Mouse (Mus musculus): ENCODE data around the gene Anapc2. TPM values are rescaled to one million over a fixed set of nuclear protein-coding genes. Genes with fewer than 3 reads are reported as not detected.

Gene Anapc2
- polyA plus RNA-seq, 1 experiment from 2014 or later = 71.3 TPM

GRCm38 (mm10) chr2:25234551-25235220, 37.6 kb upstream of the Anapc2 start:
- H3K9ac ChIP-seq (ENCODE audit: low read length) = no peak overlapping the region
- WGBS = 61% methylated on average over 5 of the region's 5 CpGs
- H3K4me3 ChIP-seq (ENCODE audit: control insufficient read depth in 1 of 2, insufficient read depth in 1 of 2, low read depth in 1 of 2, low read length in 2 of 2) = no peak overlapping the region
- no peaks in the 10 kb centered on the region for H3K9me3 ChIP-seq (ENCODE audit: control insufficient read depth, low read length)
- ATAC-seq (ENCODE audit: insufficient number of reproducible peaks, insufficient read depth, low FRiP score, low read depth) = no peak
- no peaks in the 10 kb centered on the region for H3K36me3 ChIP-seq (ENCODE audit: control insufficient read depth, insufficient read depth, low read length)
- peaks cover 27% of the 10 kb centered on the region for H3K27me3 ChIP-seq (ENCODE audit: control insufficient read depth, insufficient read depth, low read length)
- H3K4me2 ChIP-seq (ENCODE audit: low read length) = no peak overlapping the region
- H3K4me1 ChIP-seq (ENCODE audit: control insufficient read depth in 2 of 2, insufficient read depth in 2 of 2, low read length in 2 of 2) = no peaks in the 10 kb centered on the region
- H3K27ac ChIP-seq (replicated peaks in 1 of 2; ENCODE audit: control insufficient read depth in 1 of 2, insufficient read depth in 1 of 2, low read depth in 2 of 2, low read length in 2 of 2) = no peak overlapping the region

- Histone ChIP-seq H3K9ac (ENCODE audit: low read length) (no peak within 1 kb of the TSS), H3K4me1 (ENCODE audit: control insufficient read depth in 2 of 2, insufficient read depth in 2 of 2, low read length in 2 of 2) (peaks cover 7% of the 10 kb centered on the region in 2 experiments), H3K4me2 (ENCODE audit: low read length) (no peak within 1 kb of the TSS), H3K27me3 (ENCODE audit: control insufficient read depth, insufficient read depth, low read length) (peaks cover 17% of the 10 kb centered on the region), H3K9me3 (ENCODE audit: control insufficient read depth, low read length) (no peaks in the 10 kb centered on the region), H3K4me3 (ENCODE audit: control insufficient read depth in 1 of 2, insufficient read depth in 1 of 2, low read depth in 1 of 2, low read length in 2 of 2) (no peak within 1 kb of the TSS), H3K36me3 (ENCODE audit: control insufficient read depth, insufficient read depth, low read length) (no peaks in the 10 kb centered on the region), H3K27ac (replicated peaks in 1 of 2; ENCODE audit: control insufficient read depth in 1 of 2, insufficient read depth in 1 of 2, low read depth in 2 of 2, low read length in 2 of 2) (no peak within 1 kb of the TSS)
- ATAC-seq (ENCODE audit: insufficient number of reproducible peaks, insufficient read depth, low FRiP score, low read depth) = no peak
- WGBS = 22% methylated on average over 8 of the region's 8 CpGs
Measured at GRCm38 (mm10) chr2:25236614-25237013, 35.7 kb upstream of the Anapc2 start, which contains the start of gene Rnf224. Rnf224 (minus strand) TSS chr2:25236787.

- no peak for ATAC-seq (ENCODE audit: insufficient number of reproducible peaks, insufficient read depth, low FRiP score, low read depth)
- Histone ChIP-seq H3K4me2 (ENCODE audit: low read length) (no peak overlapping the region), H3K9ac (ENCODE audit: low read length) (no peak overlapping the region), H3K9me3 (ENCODE audit: control insufficient read depth, low read length) (no peaks in the 10 kb centered on the region), H3K27ac (replicated peaks in 1 of 2; ENCODE audit: control insufficient read depth in 1 of 2, insufficient read depth in 1 of 2, low read depth in 2 of 2, low read length in 2 of 2) (no peak overlapping the region), H3K4me1 (ENCODE audit: control insufficient read depth in 2 of 2, insufficient read depth in 2 of 2, low read length in 2 of 2) (peaks cover 8 to 14% of the 10 kb centered on the region in 2 experiments), H3K27me3 (ENCODE audit: control insufficient read depth, insufficient read depth, low read length) (peaks cover 21% of the 10 kb centered on the region), H3K36me3 (ENCODE audit: control insufficient read depth, insufficient read depth, low read length) (no peaks in the 10 kb centered on the region), H3K4me3 (ENCODE audit: control insufficient read depth in 1 of 2, insufficient read depth in 1 of 2, low read depth in 1 of 2, low read length in 2 of 2) (no peak overlapping the region)
- 53% methylated on average over 4 of the region's 4 CpGs for WGBS
Measured at GRCm38 (mm10) chr2:25237522-25237921, 34.8 kb upstream of the Anapc2 start.

- peaks cover 27% of the 10 kb centered on the region for H3K27me3 ChIP-seq (ENCODE audit: control insufficient read depth, insufficient read depth, low read length)
Measured at GRCm38 (mm10) chr2:25238106-25238505, 34.2 kb upstream of the Anapc2 start.

GRCm38 (mm10) chr2:25239766-25240165, 32.5 kb upstream of the Anapc2 start:
- 76% methylated on average over 3 of the region's 3 CpGs for WGBS
- Histone ChIP-seq H3K4me2 (ENCODE audit: low read length) (no peak overlapping the region), H3K9ac (ENCODE audit: low read length) (no peak overlapping the region), H3K4me1 (ENCODE audit: control insufficient read depth in 2 of 2, insufficient read depth in 2 of 2, low read length in 2 of 2) (peaks cover 8 to 18% of the 10 kb centered on the region in 2 experiments), H3K27ac (replicated peaks in 1 of 2; ENCODE audit: control insufficient read depth in 1 of 2, insufficient read depth in 1 of 2, low read depth in 2 of 2, low read length in 2 of 2) (no peak overlapping the region), H3K9me3 (ENCODE audit: control insufficient read depth, low read length) (no peaks in the 10 kb centered on the region), H3K27me3 (ENCODE audit: control insufficient read depth, insufficient read depth, low read length) (peaks cover 28% of the 10 kb centered on the region), H3K4me3 (ENCODE audit: control insufficient read depth in 1 of 2, insufficient read depth in 1 of 2, low read depth in 1 of 2, low read length in 2 of 2) (no peak overlapping the region), H3K36me3 (ENCODE audit: control insufficient read depth, insufficient read depth, low read length) (no peaks in the 10 kb centered on the region)
- ATAC-seq (ENCODE audit: insufficient number of reproducible peaks, insufficient read depth, low FRiP score, low read depth) = no peak

More at GRCm38 (mm10) chr2:25238106-25238505, 34.2 kb upstream of the Anapc2 start:
- no peak overlapping the region for H3K4me3 ChIP-seq (ENCODE audit: control insufficient read depth in 1 of 2, insufficient read depth in 1 of 2, low read depth in 1 of 2, low read length in 2 of 2)
- no peak overlapping the region for H3K9ac ChIP-seq (ENCODE audit: low read length)
- H3K36me3 ChIP-seq (ENCODE audit: control insufficient read depth, insufficient read depth, low read length) = no peaks in the 10 kb centered on the region
- ATAC-seq (ENCODE audit: insufficient number of reproducible peaks, insufficient read depth, low FRiP score, low read depth) = no peak
- H3K4me2 ChIP-seq (ENCODE audit: low read length) = no peak overlapping the region
- no peak overlapping the region for H3K27ac ChIP-seq (replicated peaks in 1 of 2; ENCODE audit: control insufficient read depth in 1 of 2, insufficient read depth in 1 of 2, low read depth in 2 of 2, low read length in 2 of 2)
- no peaks in the 10 kb centered on the region for H3K9me3 ChIP-seq (ENCODE audit: control insufficient read depth, low read length)
- peaks cover 8 to 18% of the 10 kb centered on the region in 2 experiments for H3K4me1 ChIP-seq (ENCODE audit: control insufficient read depth in 2 of 2, insufficient read depth in 2 of 2, low read length in 2 of 2)

GRCm38 (mm10) chr2:25240310-25240709, 32.0 kb upstream of the Anapc2 start:
- Histone ChIP-seq H3K27me3 (ENCODE audit: control insufficient read depth, insufficient read depth, low read length) (peaks cover 28% of the 10 kb centered on the region), H3K4me1 (ENCODE audit: control insufficient read depth in 2 of 2, insufficient read depth in 2 of 2, low read length in 2 of 2) (peaks cover 8 to 18% of the 10 kb centered on the region in 2 experiments), H3K9ac (ENCODE audit: low read length) (peak overlapping the region; percentile 2; the same call in 1 of the 2 replicates), H3K36me3 (ENCODE audit: control insufficient read depth, insufficient read depth, low read length) (no peaks in the 10 kb centered on the region), H3K4me2 (ENCODE audit: low read length) (peak overlapping the region; percentile 98), H3K9me3 (ENCODE audit: control insufficient read depth, low read length) (no peaks in the 10 kb centered on the region), H3K4me3 (ENCODE audit: control insufficient read depth in 1 of 2, insufficient read depth in 1 of 2, low read depth in 1 of 2, low read length in 2 of 2) (peak overlapping the region; percentile 19 to 28; a peak in 3 of 4 replicates), H3K27ac (replicated peaks in 1 of 2; ENCODE audit: control insufficient read depth in 1 of 2, insufficient read depth in 1 of 2, low read depth in 2 of 2, low read length in 2 of 2) (no peak overlapping the region)
- ATAC-seq (ENCODE audit: insufficient number of reproducible peaks, insufficient read depth, low FRiP score, low read depth) = no peak
- 53% methylated on average over 8 of the region's 8 CpGs for WGBS

GRCm38 (mm10) chr2:25240723-25241437, 31.4 kb upstream of the Anapc2 start:
- no peak overlapping the region for H3K27ac ChIP-seq (replicated peaks in 1 of 2; ENCODE audit: control insufficient read depth in 1 of 2, insufficient read depth in 1 of 2, low read depth in 2 of 2, low read length in 2 of 2)
- H3K4me2 ChIP-seq (ENCODE audit: low read length) = peak overlapping the region; percentile 98
- peak; percentile 64 for ATAC-seq (ENCODE audit: insufficient number of reproducible peaks, insufficient read depth, low FRiP score, low read depth)
- peaks cover 8 to 18% of the 10 kb centered on the region in 2 experiments for H3K4me1 ChIP-seq (ENCODE audit: control insufficient read depth in 2 of 2, insufficient read depth in 2 of 2, low read length in 2 of 2)
- H3K27me3 ChIP-seq (ENCODE audit: control insufficient read depth, insufficient read depth, low read length) = peaks cover 28% of the 10 kb centered on the region
- H3K36me3 ChIP-seq (ENCODE audit: control insufficient read depth, insufficient read depth, low read length) = no peaks in the 10 kb centered on the region
- H3K9me3 ChIP-seq (ENCODE audit: control insufficient read depth, low read length) = no peaks in the 10 kb centered on the region
- peak overlapping the region; percentile 2; the same call in 1 of the 2 replicates for H3K9ac ChIP-seq (ENCODE audit: low read length)
- H3K4me3 ChIP-seq (ENCODE audit: control insufficient read depth in 1 of 2, insufficient read depth in 1 of 2, low read depth in 1 of 2, low read length in 2 of 2) = peak overlapping the region; percentile 19 to 28
- 2% methylated on average over 29 of the region's 29 CpGs for WGBS
